Mouse (Mus musculus) E14TG2a.4 (cell line): Measurements from ENCODE around the gene Hoxd4.

Experiments used
- CTCF ChIP-seq: conservative IDR thresholded peaks from 2 replicates; pipeline ENCODE4 v1.5.1; 2014; ENCODE audit warnings: low read length
- POU5F1 ChIP-seq: IDR thresholded peaks from 2 replicates; pipeline ENCODE4 v1.6.1; 2014; ENCODE audit warnings: low read length, borderline replicate concordance

DNA sequence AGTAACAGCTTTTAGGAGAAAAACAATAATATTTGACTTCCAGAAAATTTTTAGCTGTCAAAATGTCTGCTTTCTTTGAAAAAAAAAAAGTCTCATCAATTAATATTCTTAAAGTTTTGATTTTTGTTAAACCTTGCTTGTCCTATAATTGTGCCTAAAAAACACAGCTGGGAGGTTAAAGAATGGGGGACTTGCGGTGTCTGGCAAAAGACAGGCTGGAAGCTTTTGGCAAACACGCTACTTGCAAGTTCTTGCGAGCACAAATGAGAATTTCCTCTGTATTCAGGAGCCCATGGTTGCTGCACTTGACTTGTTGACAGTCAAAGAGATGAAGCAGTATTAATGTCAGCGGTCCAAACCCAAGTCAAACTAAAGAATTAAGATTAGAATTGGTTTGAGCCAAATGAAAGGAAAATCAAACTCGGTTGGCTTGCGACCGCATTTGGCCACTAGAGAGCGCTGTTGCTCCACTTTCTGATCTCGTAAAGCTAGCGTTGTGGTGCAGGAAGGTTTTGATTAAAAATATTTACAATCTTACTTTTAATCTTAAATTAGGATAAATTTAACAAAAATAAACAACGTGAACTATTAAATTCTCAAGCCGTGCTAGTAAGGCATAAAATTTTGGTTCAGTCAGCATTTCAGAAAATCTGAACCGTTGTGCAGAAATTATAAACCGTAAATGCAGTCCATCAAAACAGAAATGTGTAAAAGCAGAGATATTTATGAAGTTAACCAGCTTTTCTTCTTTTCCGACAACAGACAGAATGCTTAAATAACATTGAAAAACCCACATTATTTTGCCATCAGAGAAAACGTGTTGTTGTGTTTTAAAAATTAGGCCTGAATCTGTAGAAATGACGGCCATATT, 9.5 kb upstream of the Hoxd4 start:
- TF ChIP-seq CTCF (peak; percentile 91), POU5F1 (no peak)
